Mouse (Mus musculus): Measurements from ENCODE around the gene Vmn1r135. TPM values are rescaled to one million over a fixed set of nuclear protein-coding genes. Genes with fewer than 3 reads are reported as not detected.
"Not testable (repeated sequence)": the region's sequence is repeated elsewhere in the genome, so short reads cannot be mapped to it uniquely, and the experiment has no call there.

The Vmn1r135 gene
- not detected in 2 replicates for polyA plus RNA-seq (2012; rRNA removed)

- not testable (repeated sequence) for H3K27ac ChIP-seq (ENCODE audit: control insufficient read depth, insufficient read depth, low read depth, low read length); H3K27me3 ChIP-seq (ENCODE audit: control insufficient read depth, insufficient read depth, low read length); H3K4me1 ChIP-seq (ENCODE audit: control insufficient read depth, insufficient read depth, low read length); H3K36me3 ChIP-seq (ENCODE audit: control insufficient read depth, insufficient read depth, low read length); H3K4me3 ChIP-seq (ENCODE audit: control insufficient read depth, low read depth, low read length)
Observed at GRCm38 (mm10) chr7:21832051-21832450, at the start of gene Vmn1r135. TSS of gene Vmn1r135 (plus strand) at chr7:21832351.

- H3K27ac ChIP-seq (ENCODE audit: control insufficient read depth, insufficient read depth, low read depth, low read length); H3K27me3 ChIP-seq (ENCODE audit: control insufficient read depth, insufficient read depth, low read length); H3K4me3 ChIP-seq (ENCODE audit: control insufficient read depth, low read depth, low read length); H3K36me3 ChIP-seq (ENCODE audit: control insufficient read depth, insufficient read depth, low read length); H3K4me1 ChIP-seq (ENCODE audit: control insufficient read depth, insufficient read depth, low read length): not testable (repeated sequence)
Observed at GRCm38 (mm10) chr7:21796628-21797027, 35.5 kb upstream of the Vmn1r135 start, which contains the start of gene Gm4177. TSS of gene Gm4177 (minus strand) at chr7:21796728.

- H3K27ac ChIP-seq (ENCODE audit: control insufficient read depth, insufficient read depth, low read depth, low read length); H3K4me1 ChIP-seq (ENCODE audit: control insufficient read depth, insufficient read depth, low read length); H3K4me3 ChIP-seq (ENCODE audit: control insufficient read depth, low read depth, low read length): not testable (repeated sequence)
Observed at GRCm38 (mm10) chr7:21844167-21844566, 12.0 kb downstream of the Vmn1r135 start, which contains the start of gene Gm5725. TSS of gene Gm5725 (minus strand) at chr7:21844267.

More at GRCm38 (mm10) chr7:21844167-21844566, 12.0 kb downstream of the Vmn1r135 start, which contains the start of gene Gm5725:
- not testable (repeated sequence) for H3K27me3 ChIP-seq (ENCODE audit: control insufficient read depth, insufficient read depth, low read length); H3K36me3 ChIP-seq (ENCODE audit: control insufficient read depth, insufficient read depth, low read length)

Other genes starting within 250 kb of the Vmn1r135 start
- gene Vmn1r132, start 218.3 kb upstream of the Vmn1r135 start, polyA plus RNA-seq (2012; rRNA removed): not detected in 2 replicates
- not detected in 2 replicates for gene Gm4175, start 70.9 kb upstream of the Vmn1r135 start, polyA plus RNA-seq (2012; rRNA removed)
- not detected in 2 replicates for gene Gm4177, start 35.6 kb upstream of the Vmn1r135 start, polyA plus RNA-seq (2012; rRNA removed)
- not detected in 2 replicates for gene Gm5725, start 11.9 kb downstream of the Vmn1r135 start, polyA plus RNA-seq (2012; rRNA removed)
- not detected in 2 replicates for gene Gm5891, start 88.9 kb downstream of the Vmn1r135 start, polyA plus RNA-seq (2012; rRNA removed)
- not detected in 2 replicates for gene Vmn1r137, start 162.2 kb downstream of the Vmn1r135 start, polyA plus RNA-seq (2012; rRNA removed)
- gene Vmn1r138, start 196.5 kb downstream of the Vmn1r135 start, polyA plus RNA-seq (2012; rRNA removed): not detected in 2 replicates
- not detected in 2 replicates for gene Gm6176, start 224.0 kb downstream of the Vmn1r135 start, polyA plus RNA-seq (2012; rRNA removed)
- not detected in 2 replicates for gene Vmn1r139, start 236.7 kb downstream of the Vmn1r135 start, polyA plus RNA-seq (2012; rRNA removed)